Mouse (Mus musculus) forebrain, postnatal 0 days (tissue): ENCODE measurements around the gene Scn8a. TPM values are rescaled to one million over a fixed set of nuclear protein-coding genes. Genes with fewer than 3 reads are reported as not detected.

Source experiments
- ATAC-seq: fragments of 200-750 bp; cut with Nextera tagmentation; 2 replicates; pipeline ENCODE4 v1.8.0; 2017; ENCODE audit warnings: mild to moderate bottlenecking, moderate library complexity
- DNase-seq: peaks from one replicate; pipeline ENCODE4 v3.0.0-alpha.2; 2015
- H3K27ac ChIP-seq: fragments of 300-500 bp; sonication (generic); 2 replicates; pipeline ENCODE4 v1.5.1; 2014; ENCODE audit warnings: low read depth, mild to moderate bottlenecking, antibody characterized with exemption, low read length, moderate library complexity, mixed read lengths
- H3K27me3 ChIP-seq: fragments of 300-500 bp; sonication (generic); 2 replicates; pipeline ENCODE4 v1.6.1; 2014; ENCODE audit warnings: mild to moderate bottlenecking, low read length, mixed read lengths; ENCODE audit not compliant: insufficient read depth
- H3K36me3 ChIP-seq: fragments of 300-500 bp; sonication (generic); 2 replicates; pipeline ENCODE4 v1.6.1; 2014; ENCODE audit warnings: mild to moderate bottlenecking, moderate library complexity; ENCODE audit not compliant: insufficient read depth
- H3K4me1 ChIP-seq: fragments of 300-500 bp; sonication (generic); 2 replicates; pipeline ENCODE4 v1.6.1; 2014; ENCODE audit warnings: antibody characterized with exemption; ENCODE audit not compliant: insufficient read depth
- H3K4me2 ChIP-seq: fragments of 300-500 bp; sonication (generic); 2 replicates; pipeline ENCODE4 v1.6.1; 2014; ENCODE audit warnings: low read depth, mild to moderate bottlenecking, moderate library complexity
- H3K4me3 ChIP-seq: fragments of 300-500 bp; sonication (generic); 2 replicates; pipeline ENCODE4 v1.5.1; 2014; ENCODE audit warnings: low read depth, low read length, mixed read lengths
- H3K9ac ChIP-seq: fragments of 300-500 bp; sonication (generic); 2 replicates; pipeline ENCODE4 v1.6.1; 2014; ENCODE audit warnings: mild to moderate bottlenecking
- H3K9me3 ChIP-seq: fragments of 300-500 bp; sonication (generic); 2 replicates; pipeline ENCODE4 v1.6.1; 2016; ENCODE audit warnings: low read length
- CTCF ChIP-seq: sonication (generic); IDR thresholded peaks from 2 replicates; pipeline ENCODE4 v1.5.1; 2016; ENCODE audit warnings: antibody characterized with exemption, control low read depth, low read depth
- WGBS: fragments of 180-500 bp; shearing (Covaris S2); extraction: QIAGEN DNeasy Blood & Tissue Kit; methylation state at CpG from one replicate; pipeline ENCODE4 v1.1.7; 2014; 5-methylcytosine and 5-hydroxymethylcytosine counted together
- polyA plus RNA-seq: library from polyadenylated mRNA; unstranded; fragments of >200 nt; fragmentation: Nextera tagmentation; extraction: Ambion mirVana; gene quantifications from 2 replicates; pipeline ENCODE4 v1.2.1, GENCODE M21; 2015
- total RNA-seq: library from RNA; depleted of rRNA; stranded (reverse); fragments of >200 nt; gene quantifications from 2 replicates; pipeline ENCODE4 v1.2.3, GENCODE M21; 2014

Gene Scn8a
- total and polyA plus RNA-seq, 2 experiments from 2014 or later = 15.5 to 26.9 TPM

GRCm38 (mm10) chr15:100990283-100990682 is 120.6 kb downstream of the Scn8a start:
- Histone ChIP-seq H3K27ac (no peak overlapping the region), H3K4me1 (no peaks in the 10 kb centered on the region), H3K4me3 (no peak overlapping the region), H3K36me3 (no peaks in the 10 kb centered on the region), H3K4me2 (no peak overlapping the region), H3K9ac (no peak overlapping the region), H3K27me3 (no peaks in the 10 kb centered on the region), H3K9me3 (no peaks in the 10 kb centered on the region)
- DNase-seq (no peak), ATAC-seq (no peak)
- TF ChIP-seq CTCF = no peak
- 90% methylated on average over 10 of the region's 10 CpGs for WGBS

DNA sequence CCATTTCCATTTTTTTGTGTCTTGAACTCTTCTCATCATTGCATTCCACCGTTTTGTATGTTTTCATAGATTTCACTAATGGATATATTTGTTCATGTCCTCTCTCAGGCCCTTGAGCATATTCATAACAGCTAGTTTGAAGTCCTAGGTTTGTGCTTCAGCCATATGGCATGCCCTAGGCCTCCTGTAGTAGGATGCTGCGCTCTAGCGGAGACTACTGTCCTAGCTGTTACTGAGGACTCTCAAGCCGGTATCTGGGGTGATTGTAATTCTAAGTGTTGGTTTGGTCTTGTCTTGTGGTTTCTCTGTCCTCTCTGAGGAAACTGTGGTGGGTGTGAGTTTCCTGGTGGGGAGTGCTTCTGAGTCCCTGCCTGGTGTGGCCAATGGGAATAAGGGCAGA is 127.4 kb downstream of the Scn8a start:
- 36% methylated on average over 4 of the region's 4 CpGs for WGBS
- H3K9me3 ChIP-seq = no peaks in the 10 kb centered on the region
- no peaks in the 10 kb centered on the region for H3K27me3 ChIP-seq
- ATAC-seq (peak; percentile 75), DNase-seq (peak; percentile 74)
- H3K4me1 ChIP-seq = no peaks in the 10 kb centered on the region
- H3K4me3 ChIP-seq = no peak overlapping the region
- peak; percentile 86 for TF ChIP-seq CTCF
- no peak overlapping the region for H3K4me2 ChIP-seq
- no peak overlapping the region for H3K9ac ChIP-seq
- H3K27ac ChIP-seq = no peak overlapping the region
- peaks cover 2% of the 10 kb centered on the region; the same call in 1 of the 2 replicates for H3K36me3 ChIP-seq

DNA sequence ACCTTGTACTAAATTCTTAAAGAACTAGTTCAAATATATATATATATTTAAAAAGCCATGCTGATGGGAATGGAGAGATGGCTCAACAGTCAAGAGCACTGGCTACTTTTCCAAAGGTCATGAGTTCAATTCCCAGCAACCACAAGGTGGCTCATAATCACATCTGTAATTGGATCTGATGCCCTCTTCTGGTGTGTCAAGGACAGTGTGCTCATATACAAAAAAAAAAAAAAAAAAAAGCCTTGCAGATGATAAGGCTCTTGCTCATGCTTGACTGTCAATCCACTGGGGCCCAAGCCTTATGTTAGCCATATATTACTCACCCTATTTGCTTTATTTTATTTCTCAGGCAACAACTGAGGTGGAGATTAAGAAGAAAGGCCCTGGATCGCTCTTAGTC is 132.0 kb downstream of the Scn8a start:
- H3K27ac ChIP-seq = no peak overlapping the region
- no peak for TF ChIP-seq CTCF
- H3K4me1 ChIP-seq = no peaks in the 10 kb centered on the region
- ATAC-seq (no peak), DNase-seq (no peak)
- H3K36me3 ChIP-seq = peaks cover 14% of the 10 kb centered on the region
- H3K27me3 ChIP-seq = no peaks in the 10 kb centered on the region
- no peak overlapping the region for H3K4me3 ChIP-seq
- H3K4me2 ChIP-seq = no peak overlapping the region
- H3K9ac ChIP-seq = no peak overlapping the region
- WGBS = 98% methylated on average over 1 of the region's 1 CpGs
- no peaks in the 10 kb centered on the region for H3K9me3 ChIP-seq

DNA sequence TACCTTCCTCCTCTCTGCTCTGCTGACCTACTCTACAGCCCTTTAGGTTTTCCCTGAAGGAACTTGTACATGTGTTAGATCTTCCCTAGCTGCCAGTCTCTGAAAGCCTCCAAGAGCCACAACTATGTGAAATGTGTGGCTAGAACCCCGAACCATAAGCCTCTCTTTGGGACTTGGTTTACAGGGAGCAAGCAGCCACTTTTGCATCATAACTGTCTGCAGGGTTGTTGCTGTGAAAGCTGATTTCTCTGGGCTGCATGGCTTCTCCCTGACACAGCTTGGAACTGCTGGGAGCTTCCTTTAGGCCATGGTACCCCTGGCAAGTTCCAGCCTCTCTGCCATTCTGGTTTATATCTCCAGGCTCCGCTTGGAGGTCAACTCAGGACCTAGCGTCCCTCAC is 132.8 kb downstream of the Scn8a start:
- H3K4me3 ChIP-seq = no peak overlapping the region
- no peak overlapping the region for H3K27ac ChIP-seq
- no peak for ATAC-seq
- no peaks in the 10 kb centered on the region for H3K4me1 ChIP-seq
- H3K9me3 ChIP-seq = no peaks in the 10 kb centered on the region
- 96% methylated on average over 3 of the region's 3 CpGs for WGBS
- DNase-seq = no peak
- no peaks in the 10 kb centered on the region for H3K27me3 ChIP-seq
- no peak for TF ChIP-seq CTCF
- H3K36me3 ChIP-seq = peaks cover 14% of the 10 kb centered on the region
- no peak overlapping the region for H3K9ac ChIP-seq
- H3K4me2 ChIP-seq = no peak overlapping the region

DNA sequence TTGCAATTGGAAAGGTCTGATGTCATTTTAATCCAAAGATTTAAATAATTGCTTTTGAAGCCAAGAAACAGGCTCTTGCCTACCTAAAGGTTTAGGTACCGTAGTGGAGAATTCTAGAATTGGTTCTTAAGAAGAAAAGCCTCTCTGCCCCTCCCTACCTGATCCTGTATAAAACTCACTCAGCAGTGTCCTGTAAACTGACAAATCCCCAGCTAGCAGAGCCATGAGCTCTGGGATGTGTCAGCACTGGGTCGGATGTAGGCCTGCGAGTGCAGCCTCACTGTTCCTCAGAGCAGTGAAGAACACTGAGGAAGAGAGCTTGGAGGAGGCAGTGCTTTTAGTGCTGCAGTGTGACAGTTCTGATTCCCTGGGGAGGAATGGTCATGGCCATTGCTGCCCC is 134.9 kb downstream of the Scn8a start:
- Histone ChIP-seq H3K9ac (no peak overlapping the region), H3K4me3 (no peak overlapping the region), H3K27ac (no peak overlapping the region), H3K9me3 (no peaks in the 10 kb centered on the region), H3K4me1 (no peaks in the 10 kb centered on the region), H3K27me3 (no peaks in the 10 kb centered on the region), H3K4me2 (no peak overlapping the region), H3K36me3 (peaks cover 14% of the 10 kb centered on the region)
- no peak for ATAC-seq
- no peak for DNase-seq
- whole genome bisulfite sequencing = 49% methylated on average over 3 of the region's 3 CpGs
- TF ChIP-seq CTCF = no peak

DNA sequence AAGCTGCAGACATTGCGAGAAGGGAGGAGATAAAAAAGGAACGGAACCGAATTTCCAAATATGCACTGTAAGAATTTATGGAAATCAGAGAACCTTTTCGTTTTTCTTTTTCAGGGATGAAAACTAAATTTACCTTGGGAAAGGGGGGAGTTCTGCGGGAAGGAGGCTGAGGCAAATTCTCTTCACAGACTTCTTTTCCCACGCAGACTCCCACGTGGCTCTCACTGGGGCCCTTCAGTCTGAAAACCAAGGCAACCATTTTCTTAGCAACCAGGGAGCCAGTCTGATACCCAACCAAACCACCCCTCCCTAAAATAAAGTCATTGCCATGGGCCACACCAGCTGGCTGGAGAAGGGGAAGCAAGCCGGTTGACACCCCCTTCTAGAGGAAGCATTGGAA is 136.1 kb downstream of the Scn8a start:
- no peak overlapping the region for H3K4me3 ChIP-seq
- TF ChIP-seq CTCF = no peak
- H3K4me2 ChIP-seq = no peak overlapping the region
- H3K36me3 ChIP-seq = peaks cover 18% of the 10 kb centered on the region
- H3K27me3 ChIP-seq = no peaks in the 10 kb centered on the region
- H3K27ac ChIP-seq = no peak overlapping the region
- WGBS = 81% methylated on average over 8 of the region's 8 CpGs
- H3K9me3 ChIP-seq = no peaks in the 10 kb centered on the region
- ATAC-seq = no peak
- H3K4me1 ChIP-seq = no peaks in the 10 kb centered on the region
- H3K9ac ChIP-seq = no peak overlapping the region
- DNase-seq = no peak

DNA sequence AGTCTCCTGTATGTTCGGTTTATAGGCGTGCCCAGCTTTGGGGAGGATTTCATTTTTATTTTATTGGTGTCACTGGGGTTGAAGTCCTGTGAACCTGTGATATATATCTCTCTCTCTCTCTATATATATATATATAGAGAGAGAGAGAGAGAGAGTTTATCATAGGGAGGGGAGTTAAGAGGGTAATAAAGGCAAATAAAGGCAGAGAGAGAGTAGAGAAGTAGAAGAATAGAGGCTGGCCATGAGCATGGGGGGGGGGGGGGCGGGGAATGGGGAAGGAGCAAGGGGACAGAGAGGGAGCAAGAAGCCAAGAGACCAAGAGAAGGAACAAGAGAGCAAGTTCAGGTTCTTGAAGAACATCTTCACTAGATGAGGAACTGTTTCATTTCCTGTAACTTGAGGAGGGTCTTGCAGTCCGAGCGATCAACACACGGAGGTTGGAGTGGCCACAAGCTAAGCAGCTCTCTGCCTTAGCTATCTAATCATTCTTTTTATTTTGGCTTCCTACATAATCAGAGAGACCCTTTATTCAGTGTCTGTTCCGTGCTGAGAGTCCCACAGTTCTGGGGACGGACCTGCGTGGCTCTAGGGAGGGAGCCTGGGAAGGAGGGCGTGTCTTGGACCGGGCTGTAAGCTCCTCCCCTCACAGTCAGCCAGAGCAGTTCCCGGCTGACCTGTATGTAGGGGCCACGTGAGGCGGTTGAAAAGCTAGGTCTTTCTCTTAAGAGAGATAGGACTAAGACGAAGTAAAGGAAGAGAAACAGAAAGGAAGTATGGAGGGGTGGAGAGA is 136.8 kb downstream of the Scn8a start:
- Histone ChIP-seq H3K36me3 (peaks cover 20% of the 10 kb centered on the region), H3K4me3 (no peak overlapping the region), H3K27ac (no peak overlapping the region), H3K27me3 (no peaks in the 10 kb centered on the region), H3K9ac (no peak overlapping the region), H3K4me2 (peak overlapping the region; percentile 23), H3K9me3 (no peaks in the 10 kb centered on the region), H3K4me1 (no peaks in the 10 kb centered on the region)
- ATAC-seq = no peak
- no peak for TF ChIP-seq CTCF
- no peak for DNase-seq
- 17% methylated on average over 14 of the region's 15 CpGs for whole genome bisulfite sequencing
